In genomic region chrX:37161169-37161568, GRCm38 (mm10) we compare ENCODE assay signal across 32 mouse cellular contexts. TPM values are rescaled to one million over a fixed set of nuclear protein-coding genes. Genes with fewer than 3 reads are reported as not detected.
DNase-seq lines count a peak whose midpoint lies in the region; TF ChIP-seq lines count a peak whose summit lies in the region.
"Had no signal": no experiment of that assay in that cellular context is flagged by ENCODE, and none has a peak within 500 bp of the region (broad histone marks: within the 10 kb centered on the region; RNA-seq: fewer than 3 reads in every experiment).

No protein-coding gene starts in this region.

- no peaks in the 10 kb centered on the region; the same call in 1 of the 2 replicates for H3K36me3 ChIP-seq in small intestine, adult 2 months (ENCODE audit: control insufficient read depth, insufficient read depth, low read length)
- H3K36me3 ChIP-seq: embryonic facial prominence, embryonic 15.5 days; intestine, embryonic 15.5 days; liver, embryonic 13.5 days; neural tube, embryonic 15.5 days had no signal

- TF ChIP-seq POLR2A in small intestine, adult 2 months (IDR thresholded peaks at IDR 0.05; ENCODE audit: low read depth, low read length): no peak

- DNase-seq in adrenal gland, postnatal 25 days: peak; percentile 2
- no peak for DNase-seq in adrenal gland, adult 18-20 months (ENCODE audit: low spot score in 2 of 2)
- DNase-seq in thymus, postnatal 14 days: peak; percentile 4
- DNase-seq in thymus, postnatal 0 days (ENCODE audit: low spot score): no peak
- DNase-seq in T-cell, adult 2 months (ENCODE audit: low spot score): peak; percentile 12
- no peak for DNase-seq in kidney, postnatal 36 days
- DNase-seq in cerebellum, postnatal 4 days (ENCODE audit: low spot score in 2 of 2): no peak
- DNase-seq: B cell, adult 2 months; cerebellum, adult 18-20 months; cerebellum, postnatal 25 days; heart, adult 11 months; heart, postnatal 14 days; kidney, postnatal 4 days; layer of hippocampus, adult 9-11 months; liver, embryonic 13.5 days; midbrain, embryonic 14.5 days had no signal

- H3K4me3 ChIP-seq in small intestine, adult 2 months (ENCODE audit: low read depth, low read length): peak overlapping the region; percentile 38; the same call in 1 of the 2 replicates
- H3K4me3 ChIP-seq: embryonic facial prominence, embryonic 15.5 days; heart, embryonic 12.5 days; hindbrain, embryonic 13.5 days; intestine, embryonic 15.5 days; left cerebral cortex, adult 2 months; liver, embryonic 13.5 days; neural tube, embryonic 15.5 days had no signal

- TF ChIP-seq CTCF in small intestine, adult 2 months (IDR thresholded peaks at IDR 0.05; ENCODE audit: extremely low read depth, insufficient read length, insufficient replicate concordance, low read depth, low read length): no peak

- H3K4me1 ChIP-seq in small intestine, adult 2 months (ENCODE audit: control insufficient read depth, insufficient read depth, insufficient read length, low read length): 0 out of 2 replicates have a peak, but pooled peaks cover 3% of the 10 kb centered on the region
- H3K4me1 ChIP-seq: embryonic facial prominence, embryonic 15.5 days; heart, embryonic 12.5 days; hindbrain, embryonic 13.5 days; intestine, embryonic 15.5 days; liver, embryonic 13.5 days; neural tube, embryonic 15.5 days had no signal

- H3K27me3 ChIP-seq in small intestine, adult 2 months (ENCODE audit: control insufficient read depth, insufficient read depth, low read length): no peaks in the 10 kb centered on the region
- H3K27me3 ChIP-seq: embryonic facial prominence, embryonic 15.5 days; hindbrain, embryonic 13.5 days; intestine, embryonic 15.5 days; liver, embryonic 13.5 days; neural tube, embryonic 15.5 days had no signal

- 35% methylated on average over 10 of the region's 10 CpGs for WGBS in small intestine, adult 2 months

- H3K27ac ChIP-seq in small intestine, adult 2 months (ENCODE audit: insufficient read depth, low read depth, low read length): no peak overlapping the region
- H3K27ac ChIP-seq: embryonic facial prominence, embryonic 15.5 days; hindbrain, embryonic 13.5 days; intestine, embryonic 15.5 days; left cerebral cortex, adult 2 months; liver, embryonic 13.5 days; neural tube, embryonic 15.5 days had no signal

RNA-seq across cellular contexts. Expression of gene Akap14, which starts 7.5 kb away (rescaled TPM):
- not detected in 2 replicates for total RNA-seq in adrenal gland, postnatal 25 days (2021)
- not detected for total RNA-seq in adrenal gland, adult 18-20 months (2021)
- 0.17 TPM in 1 of 2 replicates, not detected in the other for polyA plus RNA-seq in thymus, postnatal 0 days (2015; fragmentation: Nextera tagmentation; extraction: Ambion mirVana)
- polyA plus RNA-seq in small intestine, adult 2 months (2012; rRNA removed): not detected in 2 replicates
- total RNA-seq: gastrocnemius, adult 8-10 months; heart, postnatal 14 days; left cerebral cortex, adult 2 months had no signal
- polyA plus RNA-seq: heart, embryonic 12.5 days; intestine, embryonic 15.5 days; liver, embryonic 13.5 days; Patski; spleen, adult 2 months had no signal

RNA-seq across cellular contexts. Expression of gene Ndufa1, which starts 29.8 kb away (rescaled TPM):
- 378 and 382 TPM in 2 replicates for total RNA-seq in adrenal gland, postnatal 25 days (2021)
- 100 to 1,000 TPM; 442 to 644 TPM for total RNA-seq in adrenal gland, adult 18-20 months (2021)
- polyA plus RNA-seq in thymus, postnatal 0 days (2015; fragmentation: Nextera tagmentation; extraction: Ambion mirVana): 690 and 722 TPM in 2 replicates
- 194 and 230 TPM in 2 replicates for polyA plus RNA-seq in small intestine, adult 2 months (2012; rRNA removed)

RNA-seq across cellular contexts. Expression of gene Rnf113a1, which starts 29.9 kb away (rescaled TPM):
- total RNA-seq in adrenal gland, postnatal 25 days (2021): 4.9 and 5.2 TPM in 2 replicates
- total RNA-seq in adrenal gland, adult 18-20 months (2021): 1 to 10 TPM; 3.0 to 3.5 TPM
- polyA plus RNA-seq in thymus, postnatal 0 days (2015; fragmentation: Nextera tagmentation; extraction: Ambion mirVana): 16.7 and 17.5 TPM in 2 replicates
- 0.99 and 1.6 TPM in 2 replicates for polyA plus RNA-seq in small intestine, adult 2 months (2012; rRNA removed)

RNA-seq across cellular contexts. Expression of gene Nkap, which starts 34.6 kb away (rescaled TPM):
- 17.5 and 19.4 TPM in 2 replicates for total RNA-seq in adrenal gland, postnatal 25 days (2021)
- total RNA-seq in adrenal gland, adult 18-20 months (2021): 10 to 100 TPM; 10.8 to 15.1 TPM
- 21.6 and 26.4 TPM in 2 replicates for polyA plus RNA-seq in thymus, postnatal 0 days (2015; fragmentation: Nextera tagmentation; extraction: Ambion mirVana)
- polyA plus RNA-seq in small intestine, adult 2 months (2012; rRNA removed): 0.47 and 1.1 TPM in 2 replicates

RNA-seq across cellular contexts. Expression of gene Gm9, which starts 49.7 kb away (rescaled TPM):
- total RNA-seq in adrenal gland, postnatal 25 days (2021): not detected in 2 replicates
- not detected for total RNA-seq in adrenal gland, adult 18-20 months (2021)
- polyA plus RNA-seq in thymus, postnatal 0 days (2015; fragmentation: Nextera tagmentation; extraction: Ambion mirVana): not detected in 2 replicates
- not detected in 2 replicates for polyA plus RNA-seq in small intestine, adult 2 months (2012; rRNA removed)
- total RNA-seq: gastrocnemius, adult 8-10 months; heart, postnatal 14 days; left cerebral cortex, adult 2 months; left cerebral cortex, postnatal 4 days; megakaryocyte progenitor cell, adult 5-6 weeks had no signal
- polyA plus RNA-seq: embryonic facial prominence, embryonic 15.5 days; forebrain, embryonic 11.5 days; heart, embryonic 12.5 days; hindbrain, embryonic 13.5 days; intestine, embryonic 15.5 days; kidney, embryonic 14.5 days; liver, embryonic 13.5 days; lung, embryonic 16.5 days; midbrain, embryonic 14.5 days; neural tube, embryonic 15.5 days; Patski; spleen, adult 2 months; stomach, embryonic 14.5 days had no signal

Comparison
In these comparisons a context has a peak if more than half of its experiments do, and no peak if none do; other contexts are left out.
1. DNase-seq: peak in adrenal gland, postnatal 25 days (single experiment), thymus, postnatal 14 days (single experiment) and T-cell, adult 2 months (single experiment); none in adrenal gland, adult 18-20 months (0 of 2), thymus, postnatal 0 days (single experiment), kidney, postnatal 36 days (0 of 2) and cerebellum, postnatal 4 days (0 of 2).